Mouse (Mus musculus) hindbrain, embryonic 13.5 days (tissue): ENCODE measurements around the gene Fkbp10. TPM values are rescaled to one million over a fixed set of nuclear protein-coding genes. Genes with fewer than 3 reads are reported as not detected.

ENCODE experiments used
- ATAC-seq: fragments of 200-750 bp; cut with Nextera tagmentation; 2 replicates; pipeline ENCODE4 v1.8.0; 2017; ENCODE audit warnings: moderate TSS enrichment; ENCODE audit not compliant: low FRiP score
- H3K27ac ChIP-seq: fragments of 300-500 bp; sonication (generic); 2 replicates; pipeline ENCODE4 v1.5.1; 2015; ENCODE audit warnings: inconsistent platforms, mild to moderate bottlenecking, moderate library complexity
- H3K27me3 ChIP-seq: fragments of 300-500 bp; sonication (generic); 2 replicates; pipeline ENCODE4 v1.6.1; 2015; ENCODE audit warnings: mild to moderate bottlenecking, inconsistent platforms
- H3K36me3 ChIP-seq: fragments of 300-500 bp; sonication (generic); 2 replicates; pipeline ENCODE4 v1.6.1; 2015; ENCODE audit warnings: mild to moderate bottlenecking, inconsistent platforms
- H3K4me1 ChIP-seq: fragments of 300-500 bp; sonication (generic); replicated peaks from 2 replicates; pipeline ENCODE4 v1.6.1; 2015; ENCODE audit warnings: inconsistent platforms
- H3K4me2 ChIP-seq: fragments of 300-500 bp; sonication (generic); 2 replicates; pipeline ENCODE4 v1.6.1; 2015; ENCODE audit warnings: inconsistent platforms, mild to moderate bottlenecking, moderate library complexity
- H3K4me3 ChIP-seq: fragments of 300-500 bp; sonication (generic); 2 replicates; pipeline ENCODE4 v1.5.1; 2015; ENCODE audit warnings: mild to moderate bottlenecking, inconsistent platforms
- H3K9ac ChIP-seq: fragments of 300-500 bp; sonication (generic); 2 replicates; pipeline ENCODE4 v1.6.1; 2015; ENCODE audit warnings: mild to moderate bottlenecking, inconsistent platforms
- H3K9me3 ChIP-seq: fragments of 300-500 bp; sonication (generic); 2 replicates; pipeline ENCODE4 v1.6.1; 2016; ENCODE audit warnings: inconsistent platforms
- WGBS: fragments of 180-500 bp; shearing (Covaris S2); methylation state at CpG from one replicate; pipeline ENCODE4 v1.1.7; 2015; 5-methylcytosine and 5-hydroxymethylcytosine counted together
- microRNA-seq: library from miRNA; unstranded; fragments of <30 nt; microRNA quantifications from one replicate; pipeline ENCODE4, GENCODE M21; 2016
- polyA plus RNA-seq: library from polyadenylated mRNA; unstranded; fragments of >200 nt; fragmentation: Nextera tagmentation; extraction: Ambion mirVana; gene quantifications from 2 replicates; pipeline ENCODE4 v1.2.1, GENCODE M21; 2015

The Fkbp10 gene
- polyA plus RNA-seq, 1 experiment from 2014 or later, result 27.2 TPM

DNA sequence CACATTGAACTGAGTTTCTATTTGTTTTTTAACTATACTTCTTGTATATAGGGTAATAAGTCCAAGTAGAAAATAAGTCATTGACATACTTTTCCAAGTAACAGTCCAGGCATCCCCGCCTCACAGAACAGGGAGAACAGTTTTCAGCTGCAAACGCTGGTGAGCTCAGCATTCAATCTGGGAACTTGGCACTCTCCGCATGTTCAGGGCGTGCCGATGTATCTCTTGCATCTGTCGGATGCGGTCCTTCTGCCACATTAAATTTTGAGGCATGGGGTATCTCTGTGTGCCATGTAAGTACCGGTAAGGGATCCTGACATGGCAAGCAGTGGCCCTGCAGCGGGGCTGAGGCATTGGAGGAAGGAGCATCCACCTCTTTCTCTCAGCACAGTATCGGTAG is 47.2 kb downstream of the Fkbp10 start:
- 95% methylated on average over 10 of the region's 10 CpGs for WGBS
- Histone ChIP-seq H3K27me3 (no peaks in the 10 kb centered on the region), H3K27ac (no peak overlapping the region), H3K36me3 (peaks cover 41% of the 10 kb centered on the region), H3K4me3 (no peak overlapping the region), H3K9ac (no peak overlapping the region), H3K4me2 (no peak overlapping the region), H3K9me3 (no peaks in the 10 kb centered on the region), H3K4me1 (0 out of 2 replicates have a peak, but pooled peaks cover 8% of the 10 kb centered on the region)
- no peak for ATAC-seq

DNA sequence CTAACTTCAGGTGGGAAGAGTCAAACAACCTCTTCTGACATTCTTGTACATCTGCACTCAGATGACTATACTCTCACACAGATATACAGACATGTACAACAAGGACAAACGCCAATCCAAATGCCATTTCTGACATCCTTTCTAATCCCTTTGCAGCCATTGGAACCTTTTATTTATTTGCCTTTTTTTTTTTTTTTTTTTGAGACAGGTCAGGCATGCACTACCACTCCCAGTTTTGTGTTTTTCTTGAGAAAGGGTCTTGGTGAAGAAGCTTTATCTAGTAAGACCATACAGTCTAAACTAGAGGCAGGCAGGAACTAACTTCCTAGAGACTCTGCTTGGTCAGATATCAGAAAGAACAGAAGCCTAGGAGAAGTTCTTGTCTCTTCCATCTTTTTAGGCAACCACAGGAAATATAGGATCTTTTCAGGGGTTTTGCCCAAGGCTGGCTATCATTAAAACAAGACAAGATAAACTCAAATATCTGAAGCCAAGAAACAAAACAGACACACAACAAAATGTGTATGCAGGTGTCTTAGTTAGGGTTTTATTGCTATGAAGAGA is 49.8 kb downstream of the Fkbp10 start:
- Histone ChIP-seq H3K9me3 (no peaks in the 10 kb centered on the region), H3K27me3 (no peaks in the 10 kb centered on the region), H3K9ac (no peak overlapping the region), H3K27ac (no peak overlapping the region), H3K4me1 (peaks cover 25% of the 10 kb centered on the region), H3K4me2 (no peak overlapping the region), H3K36me3 (peaks cover 27% of the 10 kb centered on the region), H3K4me3 (no peak overlapping the region)
- 95% methylated on average over 1 of the region's 1 CpGs for WGBS
- no peak for ATAC-seq

DNA sequence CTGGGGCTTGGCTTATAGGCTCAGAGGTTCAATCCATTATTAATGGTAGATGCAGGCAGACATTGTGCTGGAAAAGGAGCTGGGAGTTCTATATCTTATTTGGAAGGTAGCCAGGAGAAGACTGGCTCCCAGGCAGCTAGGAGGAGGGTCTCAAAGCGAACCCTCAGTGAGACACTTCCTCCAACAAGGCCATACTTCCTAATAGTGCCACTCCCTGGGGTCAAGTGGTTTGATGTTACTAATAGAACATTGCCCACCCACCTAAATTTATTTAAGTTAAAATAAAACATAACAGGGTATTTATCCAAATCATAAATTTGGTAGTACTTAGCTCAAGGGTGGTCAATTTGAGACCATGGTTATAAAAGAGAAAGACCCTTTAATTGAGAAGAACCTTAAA is 50.3 kb downstream of the Fkbp10 start:
- WGBS, result 82% methylated on average over 1 of the region's 1 CpGs

DNA sequence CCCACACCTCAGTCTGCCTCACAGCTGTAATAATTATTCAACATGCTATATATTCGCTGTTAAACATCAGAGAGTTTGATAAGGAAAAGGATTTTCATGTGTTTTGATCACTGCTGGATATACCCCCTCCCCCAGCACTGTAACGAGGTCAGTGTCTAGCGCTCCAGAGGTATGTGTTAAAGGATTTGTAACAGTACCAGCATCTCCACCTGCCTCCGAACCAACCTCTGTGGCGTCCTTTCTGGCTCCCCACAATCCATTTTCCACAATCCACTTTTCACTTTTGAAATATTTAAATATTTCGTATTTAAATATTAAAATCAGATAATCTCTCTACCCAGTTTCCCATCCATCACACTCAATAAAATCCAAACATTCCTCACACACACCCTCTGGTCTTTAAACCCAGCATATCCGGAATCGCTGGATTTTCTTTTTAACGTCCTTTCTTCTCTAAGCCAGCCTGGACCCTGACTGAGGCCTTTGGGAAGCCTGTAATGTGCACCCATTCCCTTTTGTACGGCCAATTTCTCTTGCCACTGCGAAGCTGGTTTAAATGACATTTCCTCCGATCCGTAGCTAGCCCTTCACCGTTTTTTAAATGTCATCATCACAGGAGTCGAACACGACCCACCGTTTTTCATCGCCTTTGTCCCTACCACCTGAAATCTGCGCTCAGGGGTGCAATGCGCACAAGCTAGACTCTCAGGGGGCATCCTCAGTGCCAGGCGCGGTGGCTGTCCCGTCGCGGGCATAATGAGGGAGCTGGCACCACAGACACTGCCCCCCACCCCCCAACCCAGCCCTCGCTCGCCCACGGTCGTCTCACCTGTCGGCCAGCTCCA is 56.1 kb downstream of the Fkbp10 start:
- peaks cover 11% of the 10 kb centered on the region for H3K36me3 ChIP-seq
- no peaks in the 10 kb centered on the region for H3K9me3 ChIP-seq
- peak overlapping the region; percentile 92 for H3K9ac ChIP-seq
- peak overlapping the region; percentile 93 for H3K27ac ChIP-seq
- peak; percentile 28; the same call in 1 of the 2 replicates for ATAC-seq
- H3K4me2 ChIP-seq, result peak overlapping the region; percentile 82
- H3K27me3 ChIP-seq, result no peaks in the 10 kb centered on the region
- 3% methylated on average over 30 of the region's 30 CpGs for WGBS
- H3K4me3 ChIP-seq, result peak overlapping the region; percentile 83
- H3K4me1 ChIP-seq, result peaks cover 33% of the 10 kb centered on the region

More for the DNA sequence above, 50.3 kb downstream of the Fkbp10 start:
- H3K9me3 ChIP-seq, result no peaks in the 10 kb centered on the region
- H3K36me3 ChIP-seq, result peaks cover 23% of the 10 kb centered on the region
- no peak overlapping the region for H3K4me2 ChIP-seq
- H3K4me1 ChIP-seq, result peaks cover 30% of the 10 kb centered on the region
- no peak overlapping the region for H3K4me3 ChIP-seq
- H3K9ac ChIP-seq, result no peak overlapping the region
- no peaks in the 10 kb centered on the region for H3K27me3 ChIP-seq
- no peak for ATAC-seq
- no peak overlapping the region for H3K27ac ChIP-seq

DNA sequence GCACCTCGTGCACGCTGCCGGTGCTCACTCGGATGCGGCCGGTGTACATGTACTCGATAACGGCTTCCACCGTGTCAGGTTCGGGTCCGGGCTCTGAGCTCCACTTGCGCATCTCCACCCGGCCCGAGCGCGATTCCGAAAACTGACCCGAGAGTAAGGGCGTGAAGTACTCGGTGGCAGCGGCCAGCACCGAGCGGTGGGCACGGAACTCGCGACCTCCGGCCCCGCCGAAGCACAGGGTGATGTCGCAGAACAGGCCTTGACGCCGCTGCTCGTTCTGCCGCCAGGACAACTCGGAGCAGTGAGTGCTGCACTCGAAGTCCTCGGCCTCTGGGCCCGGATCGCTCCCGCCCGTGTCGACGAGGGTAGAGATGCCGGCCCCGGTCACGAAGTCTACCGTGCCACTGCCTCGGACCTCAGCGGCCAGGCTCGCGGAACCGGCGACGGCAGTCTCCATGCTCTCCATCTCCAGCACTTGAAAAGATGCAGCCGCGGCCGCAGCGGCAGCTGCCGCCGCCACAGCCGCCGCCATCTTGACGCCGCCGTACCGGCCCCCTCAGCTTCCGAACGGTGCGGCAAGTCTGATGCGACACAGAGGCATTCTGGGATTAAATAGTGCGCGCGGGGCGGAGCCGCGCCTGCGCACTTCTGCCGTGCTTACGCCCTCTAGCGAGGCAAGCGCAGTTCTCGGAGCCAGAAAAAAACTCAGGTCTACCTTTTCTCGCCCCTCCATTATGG is 56.9 kb downstream of the Fkbp10 start, which contains the start of gene Klhl11:
Gene Klhl11 (minus strand): TSS at position 545 of the 738 bp plus-strand sequence.
- H3K27ac ChIP-seq, result peak within 1 kb of the TSS; percentile 93
- no peaks in the 10 kb centered on the region for H3K9me3 ChIP-seq
- peaks cover 16% of the 10 kb centered on the region for H3K36me3 ChIP-seq
- peak; percentile 90 for ATAC-seq
- H3K4me1 ChIP-seq, result peaks cover 28% of the 10 kb centered on the region
- WGBS, result under 1% methylated on average over 83 of the region's 83 CpGs
- H3K27me3 ChIP-seq, result no peaks in the 10 kb centered on the region
- peak within 1 kb of the TSS; percentile 92 for H3K9ac ChIP-seq
- H3K4me2 ChIP-seq, result peak within 1 kb of the TSS; percentile 82
- H3K4me3 ChIP-seq, result peak within 1 kb of the TSS; percentile 83

DNA sequence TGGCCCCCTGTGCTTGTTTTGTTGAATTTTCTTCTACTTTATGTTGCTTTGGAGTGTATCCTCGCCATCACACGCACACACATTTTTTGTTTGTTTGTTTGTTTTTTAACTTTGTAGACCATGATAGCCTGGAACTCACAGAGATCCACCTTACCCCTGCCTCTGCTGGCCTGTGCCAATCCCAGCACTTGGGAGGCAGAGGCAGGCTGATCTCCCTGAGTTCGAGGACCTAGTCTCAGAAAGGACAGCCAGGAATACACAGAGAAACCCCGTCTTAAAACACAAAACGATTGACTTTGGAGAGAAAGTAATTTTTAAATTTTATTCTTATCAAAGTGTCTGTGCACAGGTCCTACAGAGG is 57.4 kb downstream of the Fkbp10 start:
- 30% methylated on average over 5 of the region's 5 CpGs for WGBS
- Histone ChIP-seq H3K36me3 (peaks cover 21% of the 10 kb centered on the region), H3K27ac (no peak overlapping the region), H3K9me3 (no peaks in the 10 kb centered on the region), H3K27me3 (no peaks in the 10 kb centered on the region), H3K4me2 (no peak overlapping the region), H3K4me1 (peaks cover 28% of the 10 kb centered on the region), H3K4me3 (peak overlapping the region; percentile 83; the same call in 1 of the 2 replicates), H3K9ac (no peak overlapping the region; the same call in 1 of the 2 replicates)
- ATAC-seq, result no peak

Small RNAs within 50 kb of the gene (microRNA-seq; reads per million reads assigned to microRNA genes)
- gene Gm27374, result not detected

Other genes starting within 250 kb of the Fkbp10 start
- not detected in 2 replicates for gene Krt9, start 222.5 kb upstream of the Fkbp10 start, polyA plus RNA-seq
- gene Krt14, start 208.1 kb upstream of the Fkbp10 start, polyA plus RNA-seq, result 0.12 and 0.39 TPM in 2 replicates
- not detected in 2 replicates for gene Krt16, start 166.8 kb upstream of the Fkbp10 start, polyA plus RNA-seq
- gene Krt17, start 154.7 kb upstream of the Fkbp10 start, polyA plus RNA-seq, result 0.17 TPM in 1 of 2 replicates, not detected in the other
- gene Krt42, start 145.8 kb upstream of the Fkbp10 start, polyA plus RNA-seq, result not detected in 2 replicates
- gene Eif1, start 95.8 kb upstream of the Fkbp10 start, polyA plus RNA-seq, result 1,398 and 1,436 TPM in 2 replicates
- gene Gast, start 81.3 kb upstream of the Fkbp10 start, polyA plus RNA-seq, result 0.66 and 1.7 TPM in 2 replicates
- gene Hap1, start 59.6 kb upstream of the Fkbp10 start, polyA plus RNA-seq, result 94.1 and 94.4 TPM in 2 replicates
- 65.5 and 73.9 TPM in 2 replicates for gene Jup, start 17.9 kb upstream of the Fkbp10 start, polyA plus RNA-seq
- gene P3h4, start 861 bp upstream of the Fkbp10 start, polyA plus RNA-seq, result 17.6 and 20.2 TPM in 2 replicates
- gene Nt5c3b, start 26.1 kb downstream of the Fkbp10 start, polyA plus RNA-seq, result 103 and 106 TPM in 2 replicates
- gene Klhl10, start 26.2 kb downstream of the Fkbp10 start, polyA plus RNA-seq, result 0.75 and 0.84 TPM in 2 replicates
- 11.0 and 12.2 TPM in 2 replicates for gene Klhl11, start 57.0 kb downstream of the Fkbp10 start, polyA plus RNA-seq
- gene Acly, start 112.3 kb downstream of the Fkbp10 start, polyA plus RNA-seq, result 255 and 257 TPM in 2 replicates
- gene Ttc25, start 129.9 kb downstream of the Fkbp10 start, polyA plus RNA-seq, result 2.0 and 2.8 TPM in 2 replicates
- gene Cnp, start 159.2 kb downstream of the Fkbp10 start, polyA plus RNA-seq, result 34.5 and 37.0 TPM in 2 replicates
- gene Nkiras2, start 203.5 kb downstream of the Fkbp10 start, polyA plus RNA-seq, result 110 and 115 TPM in 2 replicates
- 308 and 315 TPM in 2 replicates for gene Dnajc7, start 204.5 kb downstream of the Fkbp10 start, polyA plus RNA-seq